Mouse (Mus musculus) cortical plate, adult 2 months (tissue): Measurements from ENCODE around the gene Asb11. TPM values are rescaled to one million over a fixed set of nuclear protein-coding genes. Genes with fewer than 3 reads are reported as not detected.

Source experiments
- H3K27ac ChIP-seq: fragments of 200-500 bp; 2 replicates; pipeline ENCODE4 v1.5.1; 2012; ENCODE audit warnings: low read length, control low read depth, inconsistent platforms; ENCODE audit not compliant: insufficient read depth
- H3K4me1 ChIP-seq: fragments of 200-500 bp; 2 replicates; pipeline ENCODE4 v1.6.1; 2011; ENCODE audit warnings: low read length; ENCODE audit not compliant: control insufficient read depth, insufficient read depth
- H3K4me3 ChIP-seq: fragments of 200-500 bp; 2 replicates; pipeline ENCODE4 v1.5.1; 2011; ENCODE audit warnings: mild to moderate bottlenecking, low read length, control low read depth; ENCODE audit not compliant: insufficient read depth
- CTCF ChIP-seq: fragments of 200-500 bp; IDR thresholded peaks from 2 replicates; pipeline ENCODE4 v1.5.1; 2011; ENCODE audit warnings: mild to moderate bottlenecking, control low read depth, low read length; ENCODE audit not compliant: insufficient read depth; ENCODE audit errors: extremely low read depth
- POLR2A ChIP-seq: fragments of 200-500 bp; IDR thresholded peaks from 2 replicates; pipeline ENCODE4 v1.6.1; 2011; ENCODE audit warnings: mild to moderate bottlenecking, low read length, control low read depth; ENCODE audit not compliant: insufficient read depth; ENCODE audit errors: extremely low read depth
- polyA plus RNA-seq: library from polyadenylated mRNA; depleted of rRNA; stranded (reverse); fragments of >200 nt; gene quantifications from 2 replicates; pipeline ENCODE4 v1.2.3, GENCODE M21; 2012

Asb11 gene
- polyA plus RNA-seq, 1 experiment: 5.4 TPM

GRCm38 (mm10) chrX:164440703-164441102, 3.9 kb downstream of the Asb11 start:
- no peak for TF ChIP-seq POLR2A
- TF ChIP-seq CTCF: no peak
- H3K4me1 ChIP-seq: no peaks in the 10 kb centered on the region

GRCm38 (mm10) chrX:164441306-164441705, 4.5 kb downstream of the Asb11 start:
- H3K4me3 ChIP-seq: no peak overlapping the region
- H3K27ac ChIP-seq: no peak overlapping the region
- no peaks in the 10 kb centered on the region for H3K4me1 ChIP-seq
- TF ChIP-seq POLR2A (no peak), CTCF (no peak)

More at GRCm38 (mm10) chrX:164440703-164441102, 3.9 kb downstream of the Asb11 start:
- H3K4me3 ChIP-seq: no peak overlapping the region
- H3K27ac ChIP-seq: no peak overlapping the region

- no peaks in the 10 kb centered on the region for H3K4me1 ChIP-seq
- TF ChIP-seq CTCF: no peak
- TF ChIP-seq POLR2A: no peak
- no peak overlapping the region for H3K27ac ChIP-seq
- H3K4me3 ChIP-seq: no peak overlapping the region
Measured at GRCm38 (mm10) chrX:164445601-164446000, 8.8 kb downstream of the Asb11 start.

GRCm38 (mm10) chrX:164446106-164446551, 9.3 kb downstream of the Asb11 start:
- no peaks in the 10 kb centered on the region for H3K4me1 ChIP-seq
- H3K4me3 ChIP-seq: no peak overlapping the region
- TF ChIP-seq CTCF (no peak), POLR2A (no peak)

GRCm38 (mm10) chrX:164446835-164447681, 10.3 kb downstream of the Asb11 start:
- Histone ChIP-seq H3K4me1 (no peaks in the 10 kb centered on the region), H3K27ac (no peak overlapping the region), H3K4me3 (no peak overlapping the region)
- TF ChIP-seq CTCF: no peak

More at GRCm38 (mm10) chrX:164446106-164446551, 9.3 kb downstream of the Asb11 start:
- H3K27ac ChIP-seq: no peak overlapping the region

GRCm38 (mm10) chrX:164447682-164448071, 10.9 kb downstream of the Asb11 start:
- no peak overlapping the region for H3K27ac ChIP-seq
- no peaks in the 10 kb centered on the region for H3K4me1 ChIP-seq
- TF ChIP-seq CTCF: no peak
- no peak for TF ChIP-seq POLR2A
- H3K4me3 ChIP-seq: no peak overlapping the region

GRCm38 (mm10) chrX:164449201-164449600, 12.4 kb downstream of the Asb11 start:
- Histone ChIP-seq H3K4me1 (no peaks in the 10 kb centered on the region), H3K4me3 (no peak overlapping the region), H3K27ac (no peak overlapping the region)
- TF ChIP-seq CTCF (peak; percentile 33; the same call in 1 of the 2 replicates), POLR2A (no peak)

- Histone ChIP-seq H3K4me1 (no peaks in the 10 kb centered on the region), H3K4me3 (no peak overlapping the region), H3K27ac (no peak overlapping the region)
- TF ChIP-seq CTCF (no peak), POLR2A (no peak)
Measured at GRCm38 (mm10) chrX:164459205-164459878, 22.5 kb downstream of the Asb11 start.

GRCm38 (mm10) chrX:164502258-164502657, 65.5 kb downstream of the Asb11 start:
- Histone ChIP-seq H3K4me1 (no peaks in the 10 kb centered on the region), H3K4me3 (no peak overlapping the region), H3K27ac (no peak overlapping the region)
- TF ChIP-seq CTCF (no peak), POLR2A (no peak)

- H3K4me1 ChIP-seq: no peaks in the 10 kb centered on the region
- no peak within 1 kb of the TSS for H3K4me3 ChIP-seq
- no peak for TF ChIP-seq CTCF
- no peak for TF ChIP-seq POLR2A
- H3K27ac ChIP-seq: no peak within 1 kb of the TSS
Measured at GRCm38 (mm10) chrX:164505709-164506498, 69.1 kb downstream of the Asb11 start, which contains the start of gene Asb9. TSS of gene Asb9 (plus strand) at chrX:164506327.
